Mouse (Mus musculus): ENCODE results near the gene Srcin1.

- TF ChIP-seq POLR2A (IDR thresholded peaks at IDR 0.05; ENCODE audit: insufficient read length, low read depth), result no peak
- TF ChIP-seq MAX (IDR thresholded peaks at IDR 0.05; ENCODE audit: low read depth), result no peak
- no peak for TF ChIP-seq E2F4 (IDR thresholded peaks at IDR 0.05; ENCODE audit: insufficient read depth)
- no peak for TF ChIP-seq USF1 (IDR thresholded peaks at IDR 0.05; ENCODE audit: low read depth)
- TF ChIP-seq CEBPB (IDR thresholded peaks at IDR 0.05; ENCODE audit: insufficient read depth, poor library complexity, severe bottlenecking), result no peak
- TF ChIP-seq POLR2AphosphoS2 (IDR thresholded peaks at IDR 0.05; ENCODE audit: insufficient read length, low read depth), result no peak
- no peak for TF ChIP-seq TCF3 (IDR thresholded peaks at IDR 0.05; ENCODE audit: insufficient read length, low read depth)
- no peak for TF ChIP-seq MYOG (IDR thresholded peaks at IDR 0.05; ENCODE audit: control insufficient read depth in 1 of 3, insufficient read depth in 1 of 3, insufficient read length in 2 of 3, low read depth in 2 of 3)
- no peak for TF ChIP-seq MYOD1 (IDR thresholded peaks at IDR 0.05; ENCODE audit: control insufficient read depth in 1 of 3, insufficient read length in 2 of 3, low read depth in 2 of 3)
Observed at GRCm38 (mm10) chr11:97569301-97569724, 6.7 kb downstream of the Srcin1 start.

Data from myocyte (in vitro differentiated cells).